Mouse (Mus musculus) CD4-positive, CD25-positive, alpha-beta regulatory T cell, adult 4 months (primary cell): ENCODE results near the gene Spata17. TPM values are rescaled to one million over a fixed set of nuclear protein-coding genes. Genes with fewer than 3 reads are reported as not detected.

Source experiments
- ATAC-seq: one replicate; pipeline ENCODE4 v1.8.0; 2017
- polyA plus RNA-seq, 2 experiments: library from polyadenylated mRNA; unstranded; fragments of 100-300 nt; shearing (Covaris generic); gene quantifications; one replicate each; pipeline ENCODE4 v1.2.1; 2017

The Spata17 gene
- polyA plus RNA-seq = not detected

DNA sequence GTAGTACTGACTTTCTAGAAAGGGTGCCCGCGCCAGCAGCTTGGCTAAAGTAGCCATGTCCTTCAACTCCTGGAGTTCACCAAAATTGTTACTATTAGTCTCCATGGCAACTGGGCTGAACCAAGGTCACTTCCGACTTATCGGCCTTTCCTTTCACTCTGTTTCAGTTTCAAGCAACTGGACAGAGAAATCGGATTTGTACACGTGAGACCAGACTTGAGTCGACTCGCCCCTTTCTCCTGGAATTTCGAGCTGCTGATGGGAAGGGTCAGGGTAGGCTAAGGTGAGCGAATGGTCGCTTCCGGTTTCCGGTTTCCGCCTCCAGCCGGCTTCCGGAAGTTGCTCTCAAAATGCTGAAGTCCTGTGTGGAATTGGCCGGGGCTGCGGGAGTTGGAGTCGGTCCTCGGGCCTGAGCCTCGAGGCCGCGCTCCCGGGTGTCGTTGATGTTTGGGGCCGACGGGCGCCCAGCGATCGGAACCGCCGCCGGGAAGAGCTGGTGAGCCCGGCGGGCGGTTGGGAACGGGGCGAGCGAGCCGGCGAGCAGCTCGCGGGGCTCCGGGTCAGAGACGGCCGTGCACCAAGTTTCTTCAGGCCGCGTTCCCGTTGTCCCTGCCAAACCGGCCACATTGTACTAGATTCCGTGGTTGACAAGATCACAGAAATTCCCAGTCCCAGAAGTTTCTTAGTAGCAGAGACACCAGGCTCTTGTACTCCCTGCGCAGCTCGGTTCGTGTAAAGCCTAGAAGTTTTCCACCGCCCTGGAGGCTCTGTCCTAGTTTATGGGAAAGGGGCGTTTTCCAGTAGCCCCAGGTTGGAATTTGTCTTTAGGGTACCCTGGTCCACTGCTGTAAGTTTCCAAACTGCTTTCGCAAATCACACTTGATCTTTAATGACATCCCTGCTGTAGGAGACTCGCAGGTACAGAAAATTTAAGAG is at the start of gene Spata17, which contains the start of gene Gpatch2:
Spata17 (minus strand) TSS at position 285 of the 936 bp plus-strand sequence.
Gpatch2 (plus strand) TSS at position 328 of the 936 bp plus-strand sequence.
- peak; percentile 89 for ATAC-seq

DNA sequence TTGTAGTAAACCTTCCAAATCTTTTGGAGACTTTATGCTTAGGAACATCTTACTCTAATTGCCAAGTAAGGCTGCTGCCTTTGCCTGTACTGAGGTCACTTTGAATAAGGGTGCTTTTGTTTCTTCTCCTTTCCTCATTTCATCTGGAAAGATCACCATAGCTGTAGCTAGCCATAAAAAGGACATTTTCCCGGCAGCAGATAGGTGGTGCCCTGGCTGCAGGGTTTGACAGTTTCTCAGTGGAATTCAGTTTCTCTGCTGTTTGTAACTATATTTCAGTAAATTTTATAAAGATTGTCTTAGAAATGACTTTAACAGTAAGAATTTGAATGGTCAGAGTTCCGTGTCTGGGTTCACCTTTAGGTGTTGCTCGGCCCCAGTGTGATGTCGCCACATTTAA is 43.5 kb upstream of the Spata17 start:
- no peak for ATAC-seq

DNA sequence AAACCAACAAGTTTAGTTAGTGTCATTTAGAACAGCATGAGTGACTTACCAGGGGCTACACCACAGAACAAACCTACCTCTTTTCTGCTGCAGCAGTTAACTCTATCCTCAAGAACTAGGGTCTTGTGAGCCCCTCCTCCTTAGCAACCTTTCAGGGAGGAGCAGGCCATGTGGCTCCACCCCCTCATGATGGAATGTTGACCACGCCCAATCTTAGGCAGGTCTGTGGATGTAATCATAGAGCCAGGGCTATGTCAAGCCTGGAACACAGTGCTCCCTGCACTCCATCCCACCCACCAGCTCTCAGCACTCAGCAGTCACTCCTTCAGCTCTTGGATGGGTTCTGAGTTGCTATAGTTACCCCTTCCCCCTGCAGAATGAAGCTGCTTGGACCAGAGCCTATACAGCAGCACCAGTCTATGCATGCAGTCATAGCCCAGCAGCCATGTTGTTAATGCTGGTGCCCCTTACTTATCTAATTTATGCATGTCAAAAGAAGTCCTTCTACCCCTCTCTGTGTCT is 35.5 kb upstream of the Spata17 start:
- ATAC-seq = no peak

DNA sequence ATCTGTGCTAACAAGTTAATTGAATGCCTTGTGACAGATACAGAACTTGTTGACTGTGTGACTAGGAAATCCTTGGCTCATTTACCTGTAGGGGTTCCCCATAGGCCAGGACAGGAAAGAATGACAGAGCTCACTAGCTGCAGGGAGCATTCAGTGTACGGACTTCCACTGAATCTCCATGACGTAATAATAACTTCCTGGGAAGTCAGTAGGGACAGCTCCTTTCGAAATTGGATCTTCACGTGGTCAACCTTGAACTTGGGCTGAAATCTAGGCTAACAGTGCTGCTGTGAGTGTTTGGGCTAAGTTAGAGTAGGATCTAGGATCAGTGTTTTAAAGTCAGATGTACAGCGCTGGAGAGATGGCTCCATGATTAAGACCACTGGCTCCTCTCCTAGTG is 29.5 kb upstream of the Spata17 start:
- no peak for ATAC-seq

DNA sequence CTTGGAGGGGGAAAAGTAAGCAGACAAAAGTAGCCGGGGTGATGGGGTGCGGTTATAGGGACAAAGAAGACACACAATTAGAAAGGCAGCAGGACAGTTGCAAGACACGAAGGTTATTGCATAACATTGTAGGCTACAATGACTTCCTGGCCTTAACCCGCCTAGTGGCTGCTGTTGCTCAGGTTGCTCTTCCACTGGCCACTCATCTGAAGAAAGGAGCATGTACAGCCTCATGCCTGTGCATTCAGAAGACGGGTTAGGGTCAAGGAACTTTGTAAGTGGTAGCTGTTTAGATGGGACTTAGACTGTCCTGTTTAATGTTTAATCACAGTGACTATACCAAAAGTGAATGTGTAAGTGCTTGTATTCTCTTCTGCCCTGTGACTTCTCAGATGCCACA is 26.1 kb upstream of the Spata17 start:
- no peak for ATAC-seq

DNA sequence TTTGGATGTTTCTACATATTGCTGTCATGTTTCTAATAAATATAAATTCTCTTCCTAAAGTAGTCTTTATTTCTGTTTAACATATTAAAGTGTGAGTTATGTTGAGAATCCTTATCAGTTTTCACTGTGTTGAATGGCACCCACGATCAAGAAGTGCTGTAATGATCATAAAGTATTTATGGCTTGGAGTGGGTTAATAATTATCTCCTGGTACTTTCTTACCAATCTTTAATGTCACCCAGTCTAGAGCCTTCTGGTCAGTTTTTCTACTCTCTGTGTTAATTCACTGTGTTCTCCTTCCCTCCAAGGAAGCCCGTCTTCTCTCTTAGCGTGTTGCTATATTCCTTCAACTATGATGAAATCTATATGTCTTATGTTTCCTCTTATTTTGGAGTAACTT is 25.0 kb upstream of the Spata17 start:
- no peak for ATAC-seq

DNA sequence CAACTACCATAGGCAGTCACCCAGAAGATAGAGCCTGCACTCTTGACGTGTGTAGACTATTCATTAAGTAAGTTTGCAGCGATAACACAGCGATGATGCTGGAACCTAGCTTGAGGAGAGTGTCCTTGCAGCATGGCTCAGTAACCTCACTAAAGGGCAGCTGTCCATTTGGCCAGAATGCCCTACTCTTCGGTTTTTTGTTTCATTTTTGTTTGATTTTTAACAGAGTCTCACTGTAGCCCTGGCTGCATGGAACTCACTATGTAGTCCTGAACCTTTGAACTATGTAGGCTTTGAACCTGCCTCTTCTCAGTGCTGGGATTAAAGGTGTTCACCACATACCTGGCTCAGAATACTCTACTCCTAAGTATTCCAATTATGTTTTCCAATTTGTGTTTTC is 22.8 kb upstream of the Spata17 start:
- no peak for ATAC-seq

DNA sequence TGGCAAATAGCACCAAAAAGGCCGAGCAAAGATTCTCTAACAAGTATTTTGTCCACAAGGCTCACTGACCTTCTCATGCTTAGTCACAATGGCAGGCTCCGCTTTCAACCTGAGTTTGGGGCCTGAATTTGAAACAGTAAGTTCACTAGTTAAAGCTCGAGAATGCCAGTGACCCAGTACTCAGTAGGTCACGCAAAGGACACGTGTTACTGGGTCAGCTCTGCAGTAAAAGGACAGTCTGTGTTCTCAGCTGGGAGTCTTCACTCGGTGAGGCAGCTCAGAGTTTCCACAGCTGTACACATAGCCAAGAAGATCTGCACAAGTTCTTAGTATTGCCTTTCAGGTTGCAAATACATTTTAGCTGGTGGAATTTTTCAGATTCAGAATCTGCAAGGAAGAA is 21.0 kb upstream of the Spata17 start:
- ATAC-seq = no peak

DNA sequence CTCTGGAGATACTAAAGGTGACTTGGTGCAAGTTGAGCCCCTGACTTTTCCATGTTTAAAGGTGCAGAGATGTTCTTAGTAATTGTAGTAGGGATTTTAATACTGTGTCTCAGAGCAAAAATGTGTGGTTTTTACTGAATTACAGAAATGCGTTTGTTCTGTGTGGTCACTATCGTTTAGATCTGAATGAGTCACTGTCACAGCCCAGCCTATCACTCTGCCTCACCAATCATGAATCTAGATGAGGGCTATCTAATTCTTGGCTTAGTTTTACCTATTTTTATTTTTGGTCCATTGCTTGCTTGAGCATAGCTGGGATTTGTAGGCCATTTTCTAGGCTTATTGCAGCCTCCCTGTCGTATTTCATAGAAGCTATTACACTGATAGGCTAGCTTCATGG is 19.9 kb upstream of the Spata17 start:
- ATAC-seq = no peak

DNA sequence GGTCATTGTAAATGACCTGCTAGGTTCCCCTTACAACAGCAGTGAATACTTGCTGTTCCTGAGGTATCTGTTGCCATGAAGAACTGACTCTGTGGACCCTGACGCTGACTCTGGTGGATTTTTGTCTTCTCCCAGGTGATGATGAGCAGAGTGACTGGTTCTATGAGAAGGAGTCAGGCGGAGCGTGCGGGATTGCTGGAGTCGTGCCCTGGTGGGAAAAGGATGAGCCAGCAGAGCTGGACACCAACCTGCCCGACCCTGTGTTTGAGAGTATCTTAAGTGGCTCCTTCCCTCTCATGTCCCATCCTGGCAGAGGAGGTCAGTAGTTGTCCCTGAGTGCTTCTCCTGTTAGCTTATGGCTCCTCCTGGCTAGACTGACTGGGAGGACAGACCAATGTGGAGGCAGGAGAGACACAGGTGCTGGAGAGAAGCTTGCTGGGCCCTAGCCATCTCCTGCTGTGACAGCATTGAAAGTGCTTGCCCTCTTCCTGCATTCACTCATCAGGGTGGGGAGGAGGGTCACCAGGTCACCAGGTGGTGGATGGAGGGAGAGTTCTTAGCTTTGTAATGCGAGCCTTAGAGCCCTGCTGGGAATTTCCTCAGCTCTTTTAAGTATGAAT is 17.8 kb upstream of the Spata17 start:
- no peak for ATAC-seq

DNA sequence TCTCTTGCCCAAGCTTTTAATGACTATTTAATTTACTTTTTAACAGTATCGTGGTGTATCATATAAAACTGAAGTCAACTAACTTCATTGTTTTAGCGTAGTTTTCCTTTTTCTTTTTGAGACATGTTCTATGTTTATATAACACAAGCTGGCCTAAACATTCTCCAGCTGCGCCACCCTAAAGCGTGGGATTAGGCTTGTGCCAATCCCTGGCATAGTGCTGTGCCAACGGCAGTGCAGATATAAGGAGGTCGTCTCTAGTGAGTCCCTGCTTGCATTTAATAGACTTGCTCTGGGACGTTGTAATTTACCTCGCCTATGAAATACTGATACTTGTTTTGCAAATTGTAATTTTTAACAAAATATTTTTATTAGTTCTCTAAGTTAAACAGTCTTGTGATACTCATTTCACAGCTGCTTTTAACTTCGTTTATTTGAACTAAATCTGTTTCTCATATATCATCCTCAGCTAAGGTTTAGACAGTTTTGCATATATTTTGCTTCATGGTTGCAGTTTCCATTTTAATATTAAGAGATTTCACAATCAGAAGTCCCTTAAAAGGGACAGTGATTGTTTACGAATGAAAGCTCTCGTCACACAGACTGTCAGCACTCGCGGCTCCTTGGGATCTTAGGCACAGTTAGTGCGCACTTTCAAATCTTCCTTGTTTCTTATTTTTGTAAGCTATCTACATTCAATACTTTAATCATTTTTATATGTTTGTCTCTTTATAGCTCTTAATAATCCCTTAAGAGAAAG is 17.1 kb upstream of the Spata17 start:
- ATAC-seq = no peak

DNA sequence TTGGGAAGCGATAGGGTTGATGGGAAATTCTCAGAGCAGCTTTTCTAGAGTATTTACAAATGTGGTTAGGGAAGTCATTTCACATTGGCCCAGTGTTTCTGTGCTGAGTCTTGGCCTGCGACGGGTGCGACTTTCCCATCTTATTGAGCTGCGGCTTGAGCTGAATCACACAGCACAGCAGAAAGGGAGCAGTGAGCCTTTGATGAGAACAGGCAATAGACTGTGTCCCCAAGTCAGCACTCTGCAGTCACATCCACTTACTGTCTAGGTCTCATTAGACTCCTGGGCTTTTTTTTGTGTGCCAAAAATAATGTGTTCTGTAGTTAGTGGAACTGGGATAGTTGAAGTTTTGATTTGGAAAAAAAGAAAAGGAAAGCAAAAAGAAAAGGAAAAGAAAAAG is 15.0 kb upstream of the Spata17 start:
- no peak for ATAC-seq

DNA sequence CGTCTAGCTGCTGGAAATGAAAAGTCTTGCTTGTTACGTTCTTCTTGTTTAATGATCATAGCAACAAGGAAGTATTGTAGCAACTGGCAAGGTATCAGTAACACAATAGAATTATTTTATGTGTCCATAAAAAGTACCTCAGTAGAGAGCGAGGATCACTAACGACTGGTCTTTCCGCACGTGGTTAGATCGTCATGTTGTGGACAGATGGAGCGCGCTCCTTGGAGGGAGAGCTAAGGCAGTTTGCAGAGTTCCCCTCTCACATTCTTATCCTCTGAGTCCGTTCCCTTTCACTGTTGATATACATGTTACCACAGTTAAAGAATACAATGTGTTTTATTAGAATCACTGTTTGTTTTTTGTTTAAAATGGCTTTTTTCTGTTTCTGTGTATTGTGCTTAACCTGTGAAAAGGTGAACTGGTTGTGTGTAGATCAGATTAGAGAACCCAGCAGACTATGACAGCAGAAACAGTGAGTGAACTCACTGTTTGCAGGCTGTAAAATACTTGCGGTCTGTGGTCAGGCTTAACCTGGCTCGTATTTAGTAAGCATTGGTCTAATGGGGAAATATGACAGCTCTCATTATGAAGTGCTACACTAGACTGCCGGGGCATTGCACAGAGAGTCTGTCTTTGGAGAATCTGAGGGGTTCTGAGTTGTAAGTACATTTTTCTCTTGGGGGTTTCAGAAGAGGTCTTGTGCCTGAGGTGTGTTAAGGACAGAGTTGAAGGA is 13.3 kb upstream of the Spata17 start:
- ATAC-seq = peak; percentile 85

DNA sequence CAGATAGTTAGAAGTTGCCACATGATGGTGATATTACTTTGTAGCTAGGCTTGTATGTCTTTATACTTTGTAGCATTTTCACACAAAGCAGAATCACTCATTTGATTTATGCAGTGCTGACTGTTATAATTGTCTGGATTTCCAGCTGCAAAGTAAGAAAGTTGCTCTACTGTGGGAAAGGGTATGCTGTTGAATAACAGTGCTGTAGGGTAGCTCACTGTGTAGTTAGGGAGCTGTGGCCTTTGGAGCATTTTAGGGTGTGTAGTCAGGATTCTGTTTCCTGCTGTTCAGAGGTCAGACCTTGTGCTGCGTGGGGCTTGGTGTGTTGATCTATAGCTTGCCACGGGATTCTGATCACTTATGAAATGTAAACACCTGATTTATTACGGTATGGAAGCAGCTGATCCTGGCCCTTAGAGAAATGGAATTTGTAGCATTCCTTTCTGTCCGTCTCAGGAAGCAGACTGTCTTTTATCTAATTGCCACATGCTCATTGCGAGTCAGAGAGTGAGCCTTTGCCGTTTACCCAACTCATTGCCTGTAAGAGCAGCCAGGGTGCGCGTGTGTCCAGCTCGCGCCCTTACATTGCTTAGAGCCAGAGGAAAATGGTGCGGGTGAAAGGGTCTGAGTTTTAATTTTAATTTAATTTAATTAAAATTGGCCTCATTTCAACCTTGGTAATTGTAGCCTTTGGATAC is 11.2 kb upstream of the Spata17 start:
- no peak for ATAC-seq

DNA sequence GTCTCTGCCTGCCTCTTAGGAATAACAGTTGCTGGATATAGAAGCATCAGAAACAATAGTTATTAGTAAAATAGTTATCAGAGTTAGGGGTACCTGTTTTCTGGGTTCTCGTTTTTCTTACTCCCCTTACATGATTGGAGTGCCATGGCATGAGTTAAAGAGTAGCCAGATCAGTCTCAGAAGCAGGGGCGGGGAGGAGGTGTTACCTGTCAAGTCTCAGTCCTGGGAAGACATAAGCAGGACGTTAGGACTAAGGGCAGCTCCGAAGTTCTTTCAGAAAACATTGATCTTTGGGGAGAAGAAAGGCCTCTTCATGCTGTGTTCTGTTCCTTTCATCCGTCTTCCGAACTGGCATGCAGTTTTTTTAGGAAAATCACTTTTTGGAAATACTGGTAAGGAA is 5.5 kb upstream of the Spata17 start:
- ATAC-seq = no peak

DNA sequence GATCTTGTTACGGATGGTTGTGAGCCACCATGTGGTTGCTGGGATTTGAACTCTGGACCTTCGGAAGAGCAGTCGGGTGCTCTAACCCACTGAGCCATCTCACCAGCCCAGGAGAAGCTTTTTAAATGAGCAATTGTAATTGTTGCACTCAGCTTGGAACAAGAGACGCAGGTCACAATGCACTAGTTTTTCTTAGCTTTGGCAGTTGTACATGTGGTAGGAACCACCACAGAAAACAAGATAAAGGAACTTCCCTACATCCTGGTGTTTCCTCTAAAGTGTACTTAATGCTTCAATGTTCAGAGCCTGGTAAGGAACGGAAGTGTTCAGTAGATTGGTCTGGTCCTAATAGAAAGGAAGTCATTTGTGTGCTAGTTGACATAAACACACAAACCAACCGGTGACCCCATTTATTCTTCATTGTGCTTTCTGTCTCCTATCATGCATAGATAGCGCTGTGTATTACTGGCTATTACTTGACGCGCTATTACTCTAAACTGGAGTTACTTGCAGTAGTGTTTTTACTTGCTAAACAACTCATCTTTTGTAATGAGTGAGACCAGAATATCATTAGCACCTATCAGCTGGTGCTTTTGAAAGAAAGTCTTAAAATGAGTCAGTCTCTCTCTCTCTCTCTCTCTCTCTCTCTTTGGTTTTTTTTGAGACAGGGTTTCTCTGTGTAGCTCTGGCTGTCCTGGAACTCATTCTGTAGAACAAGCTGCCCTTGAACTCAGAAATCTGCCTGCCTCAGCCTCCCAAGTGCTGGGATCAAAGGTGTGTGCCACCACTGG is 1.6 kb upstream of the Spata17 start:
- no peak for ATAC-seq

DNA sequence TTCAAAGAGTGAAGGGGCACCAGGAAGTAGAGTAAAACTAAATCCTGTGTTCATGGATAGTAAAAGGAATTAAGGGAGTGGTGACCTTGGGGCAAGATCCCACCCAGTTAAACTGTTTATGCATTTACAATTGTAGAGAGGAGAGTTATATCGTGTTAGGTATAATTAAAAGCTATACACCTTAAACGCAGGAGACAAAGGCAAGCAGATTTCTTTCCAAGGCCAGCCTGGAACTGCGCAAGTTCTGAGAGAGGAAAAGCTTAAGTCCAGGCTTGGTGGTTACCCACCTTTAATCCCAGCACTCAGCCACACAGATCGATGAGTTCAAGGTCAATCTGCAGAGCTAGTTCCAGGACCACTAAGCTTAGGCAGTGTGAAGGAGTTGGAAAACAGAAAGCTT is 4.5 kb downstream of the Spata17 start:
- no peak for ATAC-seq

DNA sequence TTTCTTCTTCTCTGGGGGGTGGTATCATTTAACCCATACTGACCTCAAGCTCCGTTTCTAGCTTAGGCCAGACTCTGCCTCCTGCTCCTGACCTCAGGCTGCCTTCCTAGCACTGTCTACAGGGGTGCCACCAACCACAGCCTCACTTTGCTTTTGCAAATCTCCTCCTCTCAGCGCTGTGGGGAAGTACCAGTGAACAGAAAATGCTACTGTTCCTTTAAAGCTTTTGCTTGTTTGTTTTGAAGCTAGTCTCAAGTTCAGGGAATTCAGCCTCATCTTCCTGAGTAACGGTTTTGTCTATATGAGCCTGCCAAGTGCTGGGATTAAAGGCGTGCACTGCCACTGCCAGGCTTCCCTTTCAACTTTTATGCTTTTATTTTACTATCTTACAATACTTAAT is 5.8 kb downstream of the Spata17 start:
- ATAC-seq = no peak

DNA sequence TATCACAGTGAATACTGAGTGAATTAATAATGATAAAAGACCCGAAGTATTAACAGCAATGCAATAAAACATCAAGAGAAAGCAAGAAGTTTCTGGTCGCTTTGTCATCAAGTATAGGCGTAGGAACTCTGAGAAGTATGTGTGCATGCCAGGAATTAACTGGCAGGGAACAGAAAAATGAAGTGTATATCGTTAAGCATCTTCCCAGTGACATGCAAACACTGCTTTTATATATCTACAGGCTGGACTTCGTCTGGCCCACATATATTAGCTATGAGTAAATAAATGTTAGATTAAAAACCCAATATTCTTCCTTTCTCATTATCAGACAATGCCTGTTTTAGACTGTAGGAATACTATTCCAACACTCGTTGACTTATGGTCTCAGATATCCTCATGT is 9.8 kb downstream of the Spata17 start:
- ATAC-seq = no peak

DNA sequence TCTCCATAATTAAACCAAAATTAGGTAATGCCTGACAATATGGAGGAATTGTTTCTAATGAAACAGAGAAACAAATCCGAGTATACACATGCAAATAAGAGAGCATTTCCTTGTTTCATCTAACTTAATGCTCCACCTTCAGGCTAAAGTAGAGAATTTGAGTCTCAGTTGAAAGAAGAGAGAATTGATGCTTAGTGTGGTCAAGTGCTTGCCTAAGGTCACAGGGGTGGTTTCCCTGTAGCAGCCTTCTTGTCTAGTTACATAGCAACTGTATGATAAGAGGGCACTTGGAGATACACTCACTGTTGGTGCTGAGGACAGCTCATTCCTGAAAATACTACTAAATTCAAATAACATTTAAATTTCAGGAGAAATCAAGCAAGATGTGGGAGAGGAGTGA is 36.7 kb downstream of the Spata17 start:
- no peak for ATAC-seq

DNA sequence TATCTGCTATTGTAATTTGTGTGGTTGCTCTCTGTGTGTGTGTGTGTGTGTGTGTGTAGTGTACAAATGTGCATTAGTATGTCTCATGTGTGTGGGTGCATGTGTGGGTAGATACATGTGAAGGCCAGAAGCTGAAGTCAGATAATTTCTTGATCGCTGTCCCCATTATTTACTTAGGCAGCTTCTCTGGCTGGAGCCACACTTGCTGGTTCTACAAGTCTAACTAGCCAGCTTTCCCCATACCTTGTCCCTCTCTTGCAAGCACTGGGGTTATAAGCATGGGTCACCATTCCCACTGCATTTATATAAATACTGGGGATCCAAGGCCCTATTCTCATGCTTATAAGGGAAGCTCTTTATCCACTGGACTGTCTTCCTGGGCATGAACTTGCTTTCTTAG is 39.3 kb downstream of the Spata17 start:
- no peak for ATAC-seq
